Mouse (Mus musculus): ENCODE data around the gene Ttll1. TPM values are rescaled to one million over a fixed set of nuclear protein-coding genes. Genes with fewer than 3 reads are reported as not detected.

Ttll1 gene
- polyA plus RNA-seq, 1 experiment, result 25.2 TPM

GRCm38 (mm10) chr15:83523638-83524332 is 13.1 kb upstream of the Ttll1 start:
- Histone ChIP-seq H3K36me3 (ENCODE audit: control insufficient read depth, insufficient read depth, low read length) (no peaks in the 10 kb centered on the region), H3K4me1 (ENCODE audit: control insufficient read depth, insufficient read depth, low read length) (peaks cover 10% of the 10 kb centered on the region), H3K27ac (ENCODE audit: control insufficient read depth, insufficient read depth, low read depth, low read length) (no peak overlapping the region), H3K4me3 (ENCODE audit: control insufficient read depth, low read depth, low read length) (no peak overlapping the region), H3K27me3 (ENCODE audit: control insufficient read depth, insufficient read depth, low read length) (no peaks in the 10 kb centered on the region)
- no peak for TF ChIP-seq CTCF (IDR thresholded peaks at IDR 0.05; ENCODE audit: control insufficient read depth, insufficient read depth, insufficient replicate concordance, low read depth, low read length)
- TF ChIP-seq POLR2A (IDR thresholded peaks at IDR 0.05; ENCODE audit: control insufficient read depth, low read depth, low read length), result no peak

GRCm38 (mm10) chr15:83523196-83523595 is 12.5 kb upstream of the Ttll1 start:
- Histone ChIP-seq H3K4me1 (ENCODE audit: control insufficient read depth, insufficient read depth, low read length) (peaks cover 12% of the 10 kb centered on the region), H3K27ac (ENCODE audit: control insufficient read depth, insufficient read depth, low read depth, low read length) (no peak overlapping the region), H3K4me3 (ENCODE audit: control insufficient read depth, low read depth, low read length) (no peak overlapping the region), H3K36me3 (ENCODE audit: control insufficient read depth, insufficient read depth, low read length) (no peaks in the 10 kb centered on the region), H3K27me3 (ENCODE audit: control insufficient read depth, insufficient read depth, low read length) (no peaks in the 10 kb centered on the region)
- TF ChIP-seq POLR2A (IDR thresholded peaks at IDR 0.05; ENCODE audit: control insufficient read depth, low read depth, low read length) (no peak), CTCF (IDR thresholded peaks at IDR 0.05; ENCODE audit: control insufficient read depth, insufficient read depth, insufficient replicate concordance, low read depth, low read length) (no peak)

- TF ChIP-seq POLR2A (IDR thresholded peaks at IDR 0.05; ENCODE audit: control insufficient read depth, low read depth, low read length) (no peak), CTCF (IDR thresholded peaks at IDR 0.05; ENCODE audit: control insufficient read depth, insufficient read depth, insufficient replicate concordance, low read depth, low read length) (no peak)
- Histone ChIP-seq H3K4me3 (ENCODE audit: control insufficient read depth, low read depth, low read length) (no peak overlapping the region), H3K4me1 (ENCODE audit: control insufficient read depth, insufficient read depth, low read length) (peaks cover 5% of the 10 kb centered on the region), H3K27me3 (ENCODE audit: control insufficient read depth, insufficient read depth, low read length) (no peaks in the 10 kb centered on the region), H3K36me3 (ENCODE audit: control insufficient read depth, insufficient read depth, low read length) (no peaks in the 10 kb centered on the region), H3K27ac (ENCODE audit: control insufficient read depth, insufficient read depth, low read depth, low read length) (no peak overlapping the region)
These were observed 10.2 kb upstream of the Ttll1 start for GRCm38 (mm10) chr15:83520861-83521382.

GRCm38 (mm10) chr15:83518215-83519048 is 7.7 kb upstream of the Ttll1 start:
- TF ChIP-seq POLR2A (IDR thresholded peaks at IDR 0.05; ENCODE audit: control insufficient read depth, low read depth, low read length) (no peak), CTCF (IDR thresholded peaks at IDR 0.05; ENCODE audit: control insufficient read depth, insufficient read depth, insufficient replicate concordance, low read depth, low read length) (peak; percentile 47; the same call in 1 of the 2 replicates)
- Histone ChIP-seq H3K27me3 (ENCODE audit: control insufficient read depth, insufficient read depth, low read length) (no peaks in the 10 kb centered on the region), H3K36me3 (ENCODE audit: control insufficient read depth, insufficient read depth, low read length) (no peaks in the 10 kb centered on the region), H3K27ac (ENCODE audit: control insufficient read depth, insufficient read depth, low read depth, low read length) (no peak overlapping the region), H3K4me3 (ENCODE audit: control insufficient read depth, low read depth, low read length) (peak overlapping the region; percentile 41; the same call in 1 of the 2 replicates), H3K4me1 (ENCODE audit: control insufficient read depth, insufficient read depth, low read length) (peaks cover 5% of the 10 kb centered on the region)

- Histone ChIP-seq H3K27ac (ENCODE audit: control insufficient read depth, insufficient read depth, low read depth, low read length) (no peak overlapping the region), H3K4me1 (ENCODE audit: control insufficient read depth, insufficient read depth, low read length) (peaks cover 8% of the 10 kb centered on the region), H3K4me3 (ENCODE audit: control insufficient read depth, low read depth, low read length) (no peak overlapping the region), H3K36me3 (ENCODE audit: control insufficient read depth, insufficient read depth, low read length) (no peaks in the 10 kb centered on the region), H3K27me3 (ENCODE audit: control insufficient read depth, insufficient read depth, low read length) (no peaks in the 10 kb centered on the region)
- TF ChIP-seq POLR2A (IDR thresholded peaks at IDR 0.05; ENCODE audit: control insufficient read depth, low read depth, low read length) (no peak), CTCF (IDR thresholded peaks at IDR 0.05; ENCODE audit: control insufficient read depth, insufficient read depth, insufficient replicate concordance, low read depth, low read length) (no peak)
These were observed 4.3 kb upstream of the Ttll1 start for GRCm38 (mm10) chr15:83515018-83515417.

GRCm38 (mm10) chr15:83512489-83513281 is 2.0 kb upstream of the Ttll1 start:
- TF ChIP-seq CTCF (IDR thresholded peaks at IDR 0.05; ENCODE audit: control insufficient read depth, insufficient read depth, insufficient replicate concordance, low read depth, low read length), result no peak
- no peak for TF ChIP-seq POLR2A (IDR thresholded peaks at IDR 0.05; ENCODE audit: control insufficient read depth, low read depth, low read length)
- Histone ChIP-seq H3K27ac (ENCODE audit: control insufficient read depth, insufficient read depth, low read depth, low read length) (no peak overlapping the region), H3K4me1 (ENCODE audit: control insufficient read depth, insufficient read depth, low read length) (peaks cover 10% of the 10 kb centered on the region), H3K27me3 (ENCODE audit: control insufficient read depth, insufficient read depth, low read length) (no peaks in the 10 kb centered on the region), H3K36me3 (ENCODE audit: control insufficient read depth, insufficient read depth, low read length) (no peaks in the 10 kb centered on the region), H3K4me3 (ENCODE audit: control insufficient read depth, low read depth, low read length) (no peak overlapping the region)
